Mouse (Mus musculus) thymus, adult 2 months (tissue): Measurements from ENCODE around the gene Olfr394. TPM values are rescaled to one million over a fixed set of nuclear protein-coding genes. Genes with fewer than 3 reads are reported as not detected.
"Not testable (repeated sequence)": the region's sequence is repeated elsewhere in the genome, so short reads cannot be mapped to it uniquely, and the experiment has no call there.

Experiments used
- DNase-seq: peaks from one replicate; pipeline ENCODE4 v3.0.0; 2021
- H3K27ac ChIP-seq: fragments of 200-500 bp; 2 replicates; pipeline ENCODE4 v1.5.1; 2012; ENCODE audit warnings: low read length, control low read depth; ENCODE audit not compliant: control insufficient read depth, insufficient read depth
- H3K27me3 ChIP-seq: fragments of 200-500 bp; 2 replicates; pipeline ENCODE4 v1.6.1; 2012; ENCODE audit warnings: mild to moderate bottlenecking, low read length, moderate library complexity, mixed read lengths; ENCODE audit not compliant: control insufficient read depth, insufficient read depth
- H3K36me3 ChIP-seq: fragments of 200-500 bp; 2 replicates; pipeline ENCODE4 v1.6.1; 2012; ENCODE audit warnings: mild to moderate bottlenecking, low read length, moderate library complexity; ENCODE audit not compliant: control insufficient read depth, insufficient read depth
- H3K4me1 ChIP-seq: fragments of 200-500 bp; replicated peaks from 2 replicates; pipeline ENCODE4 v1.6.1; 2012; ENCODE audit warnings: low read length; ENCODE audit not compliant: control insufficient read depth, insufficient read depth
- H3K4me3 ChIP-seq: fragments of 200-500 bp; 2 replicates; pipeline ENCODE4 v1.5.1; 2012; ENCODE audit warnings: mild to moderate bottlenecking, low read length, control low read depth, moderate library complexity; ENCODE audit not compliant: control insufficient read depth, insufficient read depth
- CTCF ChIP-seq: fragments of 200-500 bp; IDR thresholded peaks from 2 replicates; pipeline ENCODE4 v1.5.1; 2012; ENCODE audit warnings: mild to moderate bottlenecking, control low read depth, low read length, moderate library complexity, borderline replicate concordance; ENCODE audit not compliant: control insufficient read depth, poor library complexity, insufficient read depth; ENCODE audit errors: extremely low read depth
- POLR2A ChIP-seq: fragments of 200-500 bp; IDR thresholded peaks from 2 replicates; pipeline ENCODE4 v1.6.1; 2012; ENCODE audit warnings: mild to moderate bottlenecking, low read length, control low read depth, moderate library complexity; ENCODE audit not compliant: control insufficient read depth, poor library complexity, insufficient read depth; ENCODE audit errors: extremely low read depth
- WGBS: fragments of 180-500 bp; shearing (Covaris S2); methylation state at CpG from one replicate; pipeline ENCODE4 v1.1.7; 2018; 5-methylcytosine and 5-hydroxymethylcytosine counted together
- polyA plus RNA-seq: library from polyadenylated mRNA; depleted of rRNA; stranded (reverse); fragments of >200 nt; gene quantifications from 2 replicates; pipeline ENCODE4 v1.2.3, GENCODE M21; 2012; rRNA removed

Gene Olfr394
- polyA plus RNA-seq, result not detected in 2 replicates

- no peaks in the 10 kb centered on the region for H3K27me3 ChIP-seq
- DNase-seq, result no peak
- no peak within 1 kb of the TSS for H3K27ac ChIP-seq
- H3K4me3 ChIP-seq, result no peak within 1 kb of the TSS
- no peaks in the 10 kb centered on the region for H3K36me3 ChIP-seq
- WGBS, result 94% methylated on average over 1 of the region's 1 CpGs
- H3K4me1 ChIP-seq, result no peaks in the 10 kb centered on the region
- TF ChIP-seq CTCF, result no peak
- TF ChIP-seq POLR2A, result no peak
Measured at GRCm38 (mm10) chr11:73890671-73891070, at the start of gene Olfr394. Gene Olfr394, minus strand, starts transcription at chr11:73890771.

GRCm38 (mm10) chr11:73936377-73936776 lies 45.8 kb upstream of the Olfr394 start, which contains the start of gene Olfr23:
Gene Olfr23, plus strand, starts transcription at chr11:73936677.
- TF ChIP-seq POLR2A (no peak), CTCF (no peak)
- H3K4me1 ChIP-seq, result no peaks in the 10 kb centered on the region
- no peak for DNase-seq
- H3K27me3 ChIP-seq, result no peaks in the 10 kb centered on the region
- H3K27ac ChIP-seq, result no peak within 1 kb of the TSS
- no peaks in the 10 kb centered on the region for H3K36me3 ChIP-seq
- no peak within 1 kb of the TSS for H3K4me3 ChIP-seq

GRCm38 (mm10) chr11:73909199-73909598 lies 18.6 kb upstream of the Olfr394 start, which contains the start of gene Olfr395:
Gene Olfr395, minus strand, starts transcription at chr11:73909299.
- not testable (repeated sequence) for H3K27me3 ChIP-seq, H3K4me1 ChIP-seq, H3K4me3 ChIP-seq, DNase-seq, H3K27ac ChIP-seq, H3K36me3 ChIP-seq
- WGBS, result 86% methylated on average over 4 of the region's 4 CpGs

GRCm38 (mm10) chr11:73851354-73851753 lies 39.2 kb downstream of the Olfr394 start, which contains the start of gene Olfr393:
Gene Olfr393, minus strand, starts transcription at chr11:73851454.
- H3K27me3 ChIP-seq, result no peaks in the 10 kb centered on the region
- H3K4me1 ChIP-seq, result no peaks in the 10 kb centered on the region
- H3K27ac ChIP-seq, result no peak within 1 kb of the TSS
- TF ChIP-seq CTCF (no peak), POLR2A (no peak)
- DNase-seq, result no peak
- no peaks in the 10 kb centered on the region for H3K36me3 ChIP-seq
- H3K4me3 ChIP-seq, result no peak within 1 kb of the TSS

Other genes starting within 250 kb of the Olfr394 start
- not detected in 2 replicates for gene Zfp735, start 202.0 kb downstream of the Olfr394 start, polyA plus RNA-seq
- not detected in 2 replicates for gene Olfr389, start 110.1 kb downstream of the Olfr394 start, polyA plus RNA-seq
- not detected in 2 replicates for gene Olfr390, start 107.8 kb downstream of the Olfr394 start, polyA plus RNA-seq
- not detected in 2 replicates for gene Olfr391-ps, start 87.7 kb downstream of the Olfr394 start, polyA plus RNA-seq
- gene Olfr392, start 73.7 kb downstream of the Olfr394 start, polyA plus RNA-seq, result not detected in 2 replicates
- gene Olfr393, start 39.3 kb downstream of the Olfr394 start, polyA plus RNA-seq, result not detected in 2 replicates
- gene Olfr395, start 18.5 kb upstream of the Olfr394 start, polyA plus RNA-seq, result not detected in 2 replicates
- gene Olfr23, start 45.9 kb upstream of the Olfr394 start, polyA plus RNA-seq, result not detected in 2 replicates
- not detected in 2 replicates for gene Olfr397, start 70.0 kb upstream of the Olfr394 start, polyA plus RNA-seq
- 0.03 and 0.15 TPM in 2 replicates for gene Olfr398, start 99.6 kb upstream of the Olfr394 start, polyA plus RNA-seq
- not detected in 2 replicates for gene Olfr139, start 165.8 kb upstream of the Olfr394 start, polyA plus RNA-seq
- not detected in 2 replicates for gene Olfr399, start 165.8 kb upstream of the Olfr394 start, polyA plus RNA-seq
- gene Zfp616, start 179.2 kb upstream of the Olfr394 start, polyA plus RNA-seq, result not detected in 2 replicates
- not detected in 2 replicates for gene Olfr401, start 222.9 kb upstream of the Olfr394 start, polyA plus RNA-seq